Mouse (Mus musculus) embryonic facial prominence, embryonic 10.5 days (tissue): ENCODE results near the gene Traf3. TPM values are rescaled to one million over a fixed set of nuclear protein-coding genes. Genes with fewer than 3 reads are reported as not detected.
A peak's percentile ranks its signal among the peaks of the same experiment; 100 is the strongest.

Experiments used
- DNase-seq: peaks from one replicate; pipeline ENCODE4 v3.0.0-alpha.2; 2017; ENCODE audit warnings: low spot score
- H3K27ac ChIP-seq: fragments of 300-500 bp; sonication (generic); replicated peaks from 2 replicates; pipeline ENCODE4 v1.5.1; 2016; ENCODE audit warnings: mild to moderate bottlenecking
- H3K27me3 ChIP-seq: fragments of 300-500 bp; sonication (generic); replicated peaks from 2 replicates; pipeline ENCODE4 v1.6.1; 2016; ENCODE audit warnings: low read depth, mild to moderate bottlenecking; ENCODE audit not compliant: poor library complexity, severe bottlenecking
- H3K36me3 ChIP-seq: fragments of 300-500 bp; sonication (generic); replicated peaks from 2 replicates; pipeline ENCODE4 v1.6.1; 2016; ENCODE audit warnings: mild to moderate bottlenecking, moderate library complexity
- H3K4me1 ChIP-seq: fragments of 300-500 bp; sonication (generic); 2 replicates; pipeline ENCODE4 v1.6.1; 2016
- H3K4me3 ChIP-seq: fragments of 300-500 bp; sonication (generic); 2 replicates; pipeline ENCODE4 v1.5.1; 2016; ENCODE audit warnings: mild to moderate bottlenecking, moderate library complexity
- H3K9me3 ChIP-seq: fragments of 300-500 bp; sonication (generic); 2 replicates; pipeline ENCODE4 v1.6.1; 2016; ENCODE audit warnings: mild to moderate bottlenecking
- WGBS: fragments of 180-500 bp; shearing (Covaris S2); methylation state at CpG from one replicate; pipeline ENCODE4 v1.1.7; 2016; 5-methylcytosine and 5-hydroxymethylcytosine counted together
- polyA plus RNA-seq: library from polyadenylated mRNA; unstranded; fragments of >200 nt; fragmentation: Nextera tagmentation; extraction: Ambion mirVana; gene quantifications from 2 replicates; pipeline ENCODE4 v1.2.1, GENCODE M21; 2016

Traf3 gene
- polyA plus RNA-seq, 1 experiment from 2014 or later: 9.5 TPM

DNA sequence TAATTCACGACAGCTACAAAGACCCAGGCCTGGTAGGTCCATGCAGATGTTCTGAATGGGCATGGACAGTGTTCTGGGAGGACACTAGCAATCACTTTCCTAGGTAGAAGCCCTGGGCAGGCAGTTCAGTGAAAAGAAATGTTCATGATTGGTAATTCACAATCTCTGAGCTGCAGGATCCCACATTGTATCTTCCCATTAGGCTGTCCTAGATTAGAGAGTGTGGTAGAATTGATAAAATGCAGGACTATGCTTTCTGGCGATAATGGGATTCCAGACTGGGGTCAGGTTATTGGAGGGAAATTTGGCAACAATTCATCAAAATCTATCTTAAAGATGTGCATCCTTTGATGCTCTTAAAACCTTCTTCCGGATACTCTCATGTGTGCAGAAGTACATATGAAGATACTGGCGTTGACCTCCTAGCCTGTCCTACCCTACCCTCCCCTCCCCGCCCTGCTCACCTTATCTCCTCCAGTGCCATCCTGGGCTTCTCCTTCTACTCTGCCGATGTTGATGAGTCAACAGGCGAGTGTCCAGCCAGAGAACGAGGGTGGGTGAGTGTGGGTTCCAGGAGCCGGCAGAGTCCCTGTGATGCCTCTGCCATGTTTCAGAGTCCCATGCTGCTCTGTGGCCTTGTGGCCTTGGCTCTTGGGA, 80.8 kb downstream of the Traf3 start:
- Histone ChIP-seq H3K27ac (no peak overlapping the region), H3K27me3 (no peaks in the 10 kb centered on the region), H3K4me3 (no peak overlapping the region), H3K36me3 (peaks cover 85% of the 10 kb centered on the region), H3K9me3 (no peaks in the 10 kb centered on the region), H3K4me1 (no peaks in the 10 kb centered on the region)
- DNase-seq: no peak
- WGBS: 90% methylated on average over 9 of the region's 9 CpGs

DNA sequence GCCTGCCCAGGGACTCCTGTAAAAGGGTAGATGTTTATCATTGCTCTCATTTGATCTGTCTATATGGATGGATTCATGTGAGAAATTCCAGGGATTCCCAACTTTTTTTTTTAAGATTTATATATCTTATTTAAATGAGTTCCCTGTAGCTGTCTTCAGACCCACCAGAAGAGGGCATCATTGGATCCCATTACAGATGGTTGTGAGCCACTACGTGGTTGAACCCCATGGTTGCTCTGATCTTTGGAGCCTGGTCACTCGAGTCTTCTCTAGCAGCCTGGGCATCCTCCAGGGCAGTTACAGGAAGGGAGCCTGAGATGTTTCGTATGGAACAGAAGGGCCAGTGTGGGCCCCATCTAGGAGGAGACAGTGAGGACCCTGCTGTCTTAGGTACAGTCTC, 82.9 kb downstream of the Traf3 start:
- H3K4me1 ChIP-seq: no peaks in the 10 kb centered on the region
- H3K9me3 ChIP-seq: no peaks in the 10 kb centered on the region
- DNase-seq: no peak
- no peaks in the 10 kb centered on the region for H3K27me3 ChIP-seq
- 55% methylated on average over 3 of the region's 3 CpGs for WGBS
- H3K27ac ChIP-seq: no peak overlapping the region
- H3K36me3 ChIP-seq: peaks cover 78% of the 10 kb centered on the region
- H3K4me3 ChIP-seq: no peak overlapping the region

DNA sequence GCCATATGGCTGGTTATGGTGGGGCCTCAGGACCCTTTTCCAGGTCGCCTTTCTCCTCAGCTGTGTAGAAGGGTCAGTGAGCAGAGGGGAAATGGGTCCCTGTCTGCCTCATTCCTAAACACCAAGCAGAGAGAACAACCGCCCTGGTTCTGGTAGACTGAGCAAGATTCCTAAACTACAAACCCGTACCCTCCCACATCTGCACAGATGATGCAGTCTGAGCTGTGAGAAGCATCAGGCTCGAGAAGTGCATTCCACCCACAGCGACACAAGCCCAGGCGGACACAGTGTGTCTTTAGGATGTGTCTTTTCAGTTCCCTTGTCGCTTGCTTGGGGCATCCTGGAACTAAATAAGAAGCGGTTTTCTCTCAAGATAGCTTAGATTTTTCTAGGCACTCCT, 83.9 kb downstream of the Traf3 start:
- Histone ChIP-seq H3K27me3 (no peaks in the 10 kb centered on the region), H3K4me1 (peaks cover 5% of the 10 kb centered on the region; the same call in 1 of the 2 replicates), H3K36me3 (peaks cover 71% of the 10 kb centered on the region), H3K27ac (no peak overlapping the region), H3K9me3 (no peaks in the 10 kb centered on the region), H3K4me3 (no peak overlapping the region)
- DNase-seq: no peak
- WGBS: 83% methylated on average over 8 of the region's 8 CpGs

DNA sequence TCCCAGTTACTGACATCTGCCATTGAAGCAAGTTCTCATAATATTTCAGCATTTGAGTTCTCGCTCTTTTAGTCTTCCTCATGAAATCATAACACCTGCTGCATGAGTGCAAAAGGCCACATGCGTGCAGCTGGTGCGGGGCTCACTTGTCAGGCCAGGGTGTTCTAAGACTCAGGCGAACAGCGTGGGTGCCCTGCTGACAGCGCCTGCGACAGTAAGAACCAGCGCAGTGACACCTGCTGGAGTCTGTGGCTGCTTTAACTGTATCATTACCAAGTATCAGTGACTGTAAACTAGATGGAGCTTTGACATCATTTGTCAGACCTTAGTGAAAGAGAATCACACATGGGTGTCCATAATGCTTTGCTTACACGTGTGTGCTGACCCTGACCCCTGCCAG, 85.1 kb downstream of the Traf3 start:
- Histone ChIP-seq H3K27me3 (no peaks in the 10 kb centered on the region), H3K9me3 (no peaks in the 10 kb centered on the region), H3K27ac (no peak overlapping the region), H3K4me3 (no peak overlapping the region), H3K36me3 (peaks cover 71% of the 10 kb centered on the region), H3K4me1 (peaks cover 5% of the 10 kb centered on the region; the same call in 1 of the 2 replicates)
- DNase-seq: no peak
- WGBS: 76% methylated on average over 9 of the region's 9 CpGs

DNA sequence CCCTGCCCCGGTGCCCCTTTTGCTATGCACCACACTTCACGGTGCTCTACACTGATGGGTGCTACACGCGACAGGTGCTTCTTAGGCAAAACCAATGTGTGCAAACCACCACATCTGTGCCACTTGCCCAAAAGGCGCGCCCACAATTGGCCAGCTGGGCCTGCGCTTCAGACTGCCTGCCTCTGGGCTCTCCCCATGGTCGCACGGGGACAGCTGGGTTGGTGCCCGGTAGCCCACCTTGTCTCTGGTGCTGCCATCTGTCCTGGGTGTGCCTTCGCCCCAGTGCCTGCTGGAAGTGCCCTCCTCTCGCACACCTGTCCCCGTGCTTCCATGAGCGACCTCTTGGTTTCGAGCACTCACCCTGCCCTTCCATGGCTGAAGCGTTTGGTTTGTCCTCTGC, 97.5 kb downstream of the Traf3 start:
- H3K36me3 ChIP-seq: peaks cover 54% of the 10 kb centered on the region
- no peak for DNase-seq
- H3K27me3 ChIP-seq: peaks cover 8% of the 10 kb centered on the region
- H3K27ac ChIP-seq: no peak overlapping the region
- H3K4me3 ChIP-seq: no peak overlapping the region
- H3K9me3 ChIP-seq: no peaks in the 10 kb centered on the region
- 95% methylated on average over 16 of the region's 16 CpGs for WGBS
- H3K4me1 ChIP-seq: peaks cover 22% of the 10 kb centered on the region

DNA sequence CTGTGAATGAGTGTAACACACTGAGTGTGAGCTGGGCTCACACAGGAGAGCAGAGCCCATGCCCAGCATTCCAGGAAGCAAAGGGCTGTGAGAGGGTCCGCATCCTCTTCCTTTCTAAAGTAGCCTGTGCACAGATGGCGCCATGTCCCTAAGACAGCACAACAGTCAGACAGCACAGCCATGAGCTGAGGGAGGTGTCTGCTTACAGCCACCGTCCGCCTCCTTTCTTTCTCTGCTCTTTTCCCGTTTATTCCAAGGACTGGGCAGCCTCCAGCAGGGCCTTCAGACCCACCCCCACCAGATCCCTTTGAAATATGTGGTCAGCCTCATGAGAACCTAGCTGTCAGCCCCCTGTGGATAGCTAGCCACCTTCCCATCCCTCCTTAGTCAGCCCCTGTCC, 99.0 kb downstream of the Traf3 start:
- peaks cover 43% of the 10 kb centered on the region for H3K36me3 ChIP-seq
- H3K9me3 ChIP-seq: no peaks in the 10 kb centered on the region
- no peak overlapping the region for H3K4me3 ChIP-seq
- H3K27me3 ChIP-seq: peaks cover 24% of the 10 kb centered on the region
- DNase-seq: no peak
- 60% methylated on average over 5 of the region's 5 CpGs for WGBS
- H3K27ac ChIP-seq: no peak overlapping the region; the same call in 1 of the 2 replicates
- peaks cover 23% of the 10 kb centered on the region for H3K4me1 ChIP-seq

DNA sequence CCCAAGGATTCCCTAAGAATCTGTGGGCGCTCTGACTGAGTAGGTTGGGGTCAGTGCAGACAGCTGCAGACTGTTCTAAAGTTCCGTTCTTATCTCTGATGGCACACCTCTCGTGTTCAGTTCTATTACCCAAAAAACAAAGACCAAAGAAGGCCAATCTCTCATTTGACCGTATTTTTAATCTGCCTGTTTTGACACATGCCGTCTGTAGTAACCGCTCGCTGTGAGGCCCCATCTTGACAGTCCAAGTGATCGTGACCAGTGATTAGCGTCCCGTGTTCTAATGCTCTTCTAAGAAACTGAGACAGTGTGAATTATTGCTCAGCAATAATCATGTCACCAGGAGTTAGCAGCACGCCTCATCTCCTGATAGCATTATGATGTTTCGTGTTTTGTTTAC, 100.4 kb downstream of the Traf3 start:
- Histone ChIP-seq H3K4me3 (no peak overlapping the region), H3K4me1 (peaks cover 32% of the 10 kb centered on the region), H3K36me3 (peaks cover 29% of the 10 kb centered on the region), H3K27ac (no peak overlapping the region), H3K27me3 (peaks cover 38% of the 10 kb centered on the region), H3K9me3 (no peaks in the 10 kb centered on the region)
- WGBS: 83% methylated on average over 12 of the region's 12 CpGs
- no peak for DNase-seq

DNA sequence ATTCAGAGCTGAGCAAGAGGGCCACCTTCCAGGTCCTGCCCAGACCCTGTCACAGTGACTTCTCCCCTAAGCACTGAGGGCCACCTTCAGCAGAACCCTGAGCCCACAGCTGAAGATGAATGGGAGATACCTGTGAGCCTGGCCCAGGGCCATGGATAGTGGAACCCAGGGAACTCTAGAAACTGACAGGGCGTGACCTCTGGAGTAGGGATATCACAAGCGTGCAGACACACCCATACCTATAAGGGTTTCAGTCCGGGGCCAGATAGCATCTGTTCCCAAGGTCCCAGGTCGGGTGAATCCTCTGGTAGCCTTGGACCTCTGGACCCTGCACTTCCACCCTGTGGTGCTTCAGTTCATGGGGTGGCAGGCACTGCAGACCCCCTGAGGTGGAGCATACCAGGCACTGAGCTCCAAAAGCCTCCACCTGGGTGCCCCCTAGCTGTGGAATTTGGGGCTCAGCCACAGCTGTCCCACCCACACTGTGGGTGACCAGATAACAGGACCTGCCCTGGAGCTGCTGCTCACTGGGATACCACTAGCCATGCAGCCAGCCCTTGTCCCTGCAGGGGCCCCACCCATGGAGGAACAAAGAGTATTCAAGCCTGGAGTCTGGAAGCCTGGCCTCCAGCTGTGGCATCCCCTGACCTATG, 101.6 kb downstream of the Traf3 start:
- Histone ChIP-seq H3K27ac (no peak overlapping the region), H3K36me3 (peaks cover 21% of the 10 kb centered on the region), H3K4me1 (peaks cover 37% of the 10 kb centered on the region), H3K4me3 (no peak overlapping the region), H3K27me3 (peaks cover 50% of the 10 kb centered on the region), H3K9me3 (no peaks in the 10 kb centered on the region)
- no peak for DNase-seq
- 69% methylated on average over 4 of the region's 4 CpGs for whole genome bisulfite sequencing

DNA sequence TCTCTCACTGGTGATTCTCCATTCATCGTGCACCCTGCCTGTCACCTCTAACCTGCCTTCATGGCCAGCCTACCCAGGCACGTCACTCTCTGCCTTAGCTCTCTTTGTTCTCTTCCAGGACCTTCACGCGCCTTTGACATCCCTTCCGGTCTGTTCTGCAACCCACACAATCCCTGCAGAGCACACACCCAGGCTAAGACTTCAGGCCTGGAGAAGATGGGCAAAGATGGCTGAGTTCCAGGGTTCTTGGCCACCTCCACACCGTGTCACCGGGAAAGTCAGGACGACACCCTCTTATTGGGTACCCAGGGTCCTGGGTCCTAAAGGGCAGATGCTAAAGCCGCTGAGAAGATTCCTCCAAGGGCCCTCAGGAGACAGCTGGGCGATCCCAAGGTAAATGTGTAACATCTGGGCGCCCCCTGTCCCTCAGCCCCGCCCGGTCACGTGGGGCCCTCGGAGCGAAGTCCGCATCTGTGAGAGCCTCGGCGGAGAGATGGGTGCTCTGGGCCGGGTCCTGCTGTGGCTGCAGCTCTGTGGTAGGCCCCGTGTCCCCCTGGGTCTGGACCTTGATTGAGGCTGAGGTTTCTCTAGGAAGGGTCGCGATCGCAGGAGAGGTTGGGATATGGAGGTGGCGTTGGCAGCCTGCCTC, 104.6 kb downstream of the Traf3 start, which contains the start of gene Amn:
Gene Amn, plus strand, starts transcription at position 467 of the 649 bp plus-strand sequence.
- 37% methylated on average over 25 of the region's 25 CpGs for WGBS
- Histone ChIP-seq H3K36me3 (no peaks in the 10 kb centered on the region; the same call in 1 of the 2 replicates), H3K4me3 (peak within 1 kb of the TSS; percentile 36), H3K4me1 (peaks cover 50% of the 10 kb centered on the region), H3K27ac (no peak within 1 kb of the TSS), H3K9me3 (no peaks in the 10 kb centered on the region), H3K27me3 (peaks cover 79% of the 10 kb centered on the region)
- no peak for DNase-seq

DNA sequence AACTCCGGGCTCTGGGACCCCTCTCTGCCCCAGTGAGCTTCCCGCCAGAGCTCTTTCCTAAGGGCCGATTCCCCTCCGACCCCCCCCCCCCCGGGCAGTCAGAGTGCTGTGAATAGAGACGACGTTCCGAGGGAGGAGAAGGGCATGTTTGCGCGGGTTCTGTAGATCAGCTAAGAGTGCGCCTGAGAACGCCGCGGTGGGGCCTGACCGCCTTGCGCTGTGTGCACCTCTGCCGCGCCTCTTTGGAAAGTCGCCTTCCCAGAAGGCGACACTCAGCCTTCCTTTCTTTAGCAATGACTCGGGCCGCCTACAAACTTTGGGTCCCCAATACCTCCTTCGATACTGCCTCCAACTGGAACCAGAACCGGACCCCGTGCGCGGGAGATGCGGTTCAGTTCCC, 105.2 kb downstream of the Traf3 start:
- peak; percentile 42 for DNase-seq
- Histone ChIP-seq H3K9me3 (no peaks in the 10 kb centered on the region), H3K4me1 (peaks cover 52% of the 10 kb centered on the region), H3K27me3 (peaks cover 86% of the 10 kb centered on the region), H3K27ac (no peak overlapping the region), H3K36me3 (no peaks in the 10 kb centered on the region; the same call in 1 of the 2 replicates), H3K4me3 (peak overlapping the region; percentile 36)
- WGBS: 7% methylated on average over 28 of the region's 28 CpGs

DNA sequence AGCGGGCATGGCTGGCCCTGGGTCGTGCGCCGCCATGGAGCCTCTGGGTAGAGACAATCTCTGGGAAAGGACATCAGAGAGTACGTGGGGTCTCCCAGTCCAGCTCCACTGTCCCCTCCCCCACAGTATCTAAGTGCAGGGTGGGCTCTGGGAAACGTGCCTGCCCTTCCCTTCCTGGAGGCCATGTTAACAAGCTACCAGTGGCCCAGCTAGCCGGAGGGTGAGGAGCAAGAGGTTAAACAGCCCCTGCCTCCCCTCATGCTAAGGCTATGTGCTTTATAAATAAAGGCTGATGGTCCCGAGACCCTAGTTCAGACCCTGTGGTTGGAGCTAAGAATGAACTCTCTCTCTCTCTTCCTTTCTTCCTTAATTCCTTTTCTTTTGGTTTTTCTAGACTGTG, 105.8 kb downstream of the Traf3 start:
- Histone ChIP-seq H3K4me1 (peaks cover 52% of the 10 kb centered on the region), H3K36me3 (no peaks in the 10 kb centered on the region; the same call in 1 of the 2 replicates), H3K4me3 (peak overlapping the region; percentile 36), H3K9me3 (no peaks in the 10 kb centered on the region), H3K27ac (no peak overlapping the region), H3K27me3 (peaks cover 91% of the 10 kb centered on the region)
- 15% methylated on average over 8 of the region's 8 CpGs for WGBS
- no peak for DNase-seq

DNA sequence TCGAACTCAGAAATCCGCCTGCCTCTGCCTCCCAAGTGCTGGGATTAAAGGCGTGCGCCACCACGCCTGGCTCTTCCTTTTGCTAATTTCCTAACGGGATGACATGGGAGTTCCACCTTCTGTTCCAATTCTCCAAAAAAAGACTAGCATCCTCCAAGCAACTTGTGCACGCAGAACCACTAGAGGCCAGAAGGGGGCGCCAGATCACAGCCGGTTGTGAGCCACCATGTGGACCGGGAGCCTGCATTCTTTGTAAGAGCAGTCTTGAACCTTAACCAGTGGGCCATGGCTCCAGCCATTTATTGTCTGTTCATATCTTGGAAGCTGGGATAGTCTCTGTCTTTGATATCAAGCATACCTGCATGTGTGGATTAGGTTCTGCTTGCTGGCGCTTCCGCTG, 106.2 kb downstream of the Traf3 start:
- H3K9me3 ChIP-seq: no peaks in the 10 kb centered on the region
- no peaks in the 10 kb centered on the region; the same call in 1 of the 2 replicates for H3K36me3 ChIP-seq
- WGBS: 18% methylated on average over 12 of the region's 12 CpGs
- H3K27ac ChIP-seq: no peak overlapping the region
- peaks cover 51% of the 10 kb centered on the region for H3K4me1 ChIP-seq
- H3K27me3 ChIP-seq: peaks cover 96% of the 10 kb centered on the region
- DNase-seq: peak; percentile 87
- H3K4me3 ChIP-seq: no peak overlapping the region
